Mouse (Mus musculus): ENCODE data around the gene Gas1. TPM values are rescaled to one million over a fixed set of nuclear protein-coding genes. Genes with fewer than 3 reads are reported as not detected.

Gene Gas1
- polyA plus RNA-seq, 1 experiment from 2014 or later: 22.5 TPM

DNA sequence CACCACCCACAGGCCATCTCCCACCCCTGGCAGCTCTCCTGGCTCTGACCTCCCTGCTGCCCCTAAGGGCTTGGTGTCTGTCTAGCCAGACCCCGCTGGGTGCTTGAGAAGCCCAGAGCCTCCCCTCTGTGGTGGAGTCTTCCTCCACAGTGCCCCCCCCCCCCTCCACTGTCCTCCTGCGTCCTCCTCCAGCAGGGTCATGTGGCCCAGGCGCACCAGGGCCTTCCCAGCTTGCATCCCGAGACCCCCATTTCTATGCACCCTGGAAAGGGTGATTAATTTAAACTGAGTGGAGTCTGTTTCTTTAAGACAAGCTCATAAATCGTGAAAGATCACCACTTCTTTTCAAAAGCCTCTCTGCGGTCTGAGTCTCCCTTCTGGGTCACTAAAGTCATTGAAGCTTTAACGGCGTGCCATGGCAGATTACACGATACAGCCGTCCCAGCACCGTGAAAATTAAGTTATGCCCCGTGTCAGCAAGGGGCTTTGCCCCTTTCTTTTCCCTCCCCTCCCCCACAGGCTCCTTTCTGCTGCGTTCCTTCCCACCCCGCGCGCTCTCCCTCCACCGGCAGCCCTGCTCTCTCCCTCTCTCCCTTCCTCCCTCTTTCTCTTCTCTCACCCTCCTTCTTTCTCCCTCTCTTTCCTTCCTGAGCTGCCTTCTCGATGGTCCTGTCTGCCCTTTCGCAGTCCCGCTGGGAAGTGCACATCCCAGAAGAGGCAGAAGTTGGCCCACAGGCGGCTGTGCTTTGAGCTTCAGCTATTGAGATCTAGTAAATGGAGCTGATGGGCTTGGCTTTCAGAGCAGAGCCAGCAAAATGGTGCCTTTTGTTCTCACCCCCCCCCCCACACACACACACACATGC is 29.9 kb downstream of the Gas1 start:
- 5% methylated on average over 21 of the region's 21 CpGs for WGBS
- no peaks in the 10 kb centered on the region for H3K9me3 ChIP-seq (ENCODE audit: low read length)
- DNase-seq (ENCODE audit: low spot score) (peak; percentile 8), ATAC-seq (no peak)
- no peaks in the 10 kb centered on the region for H3K4me1 ChIP-seq (ENCODE audit: insufficient read depth, low read depth, low read length)
- H3K4me2 ChIP-seq (replicated peaks; ENCODE audit: low read depth, low read length): peak overlapping the region; percentile 49
- no peak overlapping the region for H3K27ac ChIP-seq (ENCODE audit: low read length)
- TF ChIP-seq EP300 (IDR thresholded peaks at IDR 0.05) (no peak), CTCF (IDR thresholded peaks at IDR 0.05) (no peak)
- H3K9ac ChIP-seq (replicated peaks; ENCODE audit: low read depth): no peak overlapping the region
- no peaks in the 10 kb centered on the region for H3K27me3 ChIP-seq (replicated peaks; ENCODE audit: insufficient read depth, low read length)
- H3K4me3 ChIP-seq (ENCODE audit: low read depth, low read length): no peak overlapping the region
- no peaks in the 10 kb centered on the region for H3K36me3 ChIP-seq (ENCODE audit: insufficient read depth, low read length)

DNA sequence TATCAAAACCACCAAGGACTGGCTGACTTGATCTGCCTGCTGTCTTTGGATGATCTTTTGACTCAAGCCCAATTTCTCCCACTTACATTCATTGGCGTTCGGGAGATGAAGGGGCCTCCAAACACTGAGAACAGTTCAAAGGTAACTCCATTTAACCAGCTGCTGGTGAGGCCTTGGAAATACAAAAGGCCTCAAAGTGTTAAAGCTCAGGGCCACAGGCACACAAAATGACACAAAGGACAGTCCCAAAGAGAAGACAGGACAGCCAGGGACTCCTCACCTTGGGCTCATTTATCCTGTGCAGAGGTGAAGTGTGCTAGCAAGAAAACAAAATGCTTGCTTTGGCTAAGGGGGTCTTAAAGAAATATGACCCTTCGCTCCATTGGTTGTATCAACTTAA is 30.9 kb downstream of the Gas1 start:
- no peak overlapping the region for H3K27ac ChIP-seq (ENCODE audit: low read length)

DNA sequence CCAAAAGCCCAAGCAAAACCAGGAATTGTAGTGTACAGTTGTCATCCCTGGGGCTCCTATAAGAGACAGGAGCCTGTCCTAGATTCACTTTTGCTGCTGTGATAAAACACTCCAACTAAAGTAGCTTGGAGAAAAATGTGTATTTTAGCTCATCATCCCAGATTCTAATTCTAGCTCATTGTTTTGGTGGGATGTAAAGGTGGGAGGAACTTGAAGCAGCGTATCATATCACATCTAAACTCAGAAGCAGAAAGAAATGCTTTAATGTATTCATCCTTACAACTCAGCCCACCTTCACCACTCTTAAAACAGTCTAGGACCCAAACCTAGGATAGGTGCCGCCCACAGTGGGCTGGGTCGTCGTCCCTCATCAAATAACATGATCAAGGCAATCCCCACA is 40.2 kb downstream of the Gas1 start:
- no peak for DNase-seq (ENCODE audit: low spot score)
- Histone ChIP-seq H3K4me3 (ENCODE audit: low read depth, low read length) (no peak overlapping the region), H3K4me2 (replicated peaks; ENCODE audit: low read depth, low read length) (no peak overlapping the region), H3K27me3 (replicated peaks; ENCODE audit: insufficient read depth, low read length) (no peaks in the 10 kb centered on the region), H3K27ac (ENCODE audit: low read length) (no peak overlapping the region), H3K9me3 (ENCODE audit: low read length) (no peaks in the 10 kb centered on the region), H3K4me1 (ENCODE audit: insufficient read depth, low read depth, low read length) (no peaks in the 10 kb centered on the region), H3K36me3 (ENCODE audit: insufficient read depth, low read length) (no peaks in the 10 kb centered on the region), H3K9ac (replicated peaks; ENCODE audit: low read depth) (no peak overlapping the region)
- no peak for ATAC-seq
- no peak for TF ChIP-seq CTCF (IDR thresholded peaks at IDR 0.05)
- TF ChIP-seq EP300 (IDR thresholded peaks at IDR 0.05): no peak
- WGBS: 90% methylated on average over 4 of the region's 4 CpGs

More for the DNA sequence above, 30.9 kb downstream of the Gas1 start:
- DNase-seq (ENCODE audit: low spot score) (no peak), ATAC-seq (no peak)
- no peaks in the 10 kb centered on the region for H3K9me3 ChIP-seq (ENCODE audit: low read length)
- H3K4me1 ChIP-seq (ENCODE audit: insufficient read depth, low read depth, low read length): no peaks in the 10 kb centered on the region
- no peak overlapping the region for H3K4me2 ChIP-seq (replicated peaks; ENCODE audit: low read depth, low read length)
- no peaks in the 10 kb centered on the region for H3K36me3 ChIP-seq (ENCODE audit: insufficient read depth, low read length)
- no peak overlapping the region for H3K4me3 ChIP-seq (ENCODE audit: low read depth, low read length)
- TF ChIP-seq EP300 (IDR thresholded peaks at IDR 0.05): no peak
- TF ChIP-seq CTCF (IDR thresholded peaks at IDR 0.05): no peak
- WGBS: 71% methylated on average over 3 of the region's 3 CpGs
- no peak overlapping the region for H3K9ac ChIP-seq (replicated peaks; ENCODE audit: low read depth)
- no peaks in the 10 kb centered on the region for H3K27me3 ChIP-seq (replicated peaks; ENCODE audit: insufficient read depth, low read length)

DNA sequence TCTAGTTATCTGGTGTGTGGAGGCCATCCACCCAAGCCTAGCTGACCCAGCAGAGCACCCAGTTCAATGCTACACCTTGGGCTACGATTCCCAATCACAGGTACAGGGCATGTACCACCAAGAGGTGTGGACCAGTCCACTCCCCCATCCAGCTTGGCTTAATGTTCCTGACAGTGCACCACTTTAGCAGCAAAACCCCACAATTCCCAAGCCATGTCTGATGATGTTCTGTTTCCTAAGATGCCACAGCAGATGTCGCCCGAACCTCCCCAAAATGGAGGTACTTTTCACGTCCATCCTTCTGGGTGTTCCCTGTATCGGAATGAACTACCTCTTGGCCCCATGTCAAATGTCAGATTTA is 42.7 kb downstream of the Gas1 start:
- no peak for ATAC-seq
- no peak overlapping the region for H3K27ac ChIP-seq (ENCODE audit: low read length)

DNA sequence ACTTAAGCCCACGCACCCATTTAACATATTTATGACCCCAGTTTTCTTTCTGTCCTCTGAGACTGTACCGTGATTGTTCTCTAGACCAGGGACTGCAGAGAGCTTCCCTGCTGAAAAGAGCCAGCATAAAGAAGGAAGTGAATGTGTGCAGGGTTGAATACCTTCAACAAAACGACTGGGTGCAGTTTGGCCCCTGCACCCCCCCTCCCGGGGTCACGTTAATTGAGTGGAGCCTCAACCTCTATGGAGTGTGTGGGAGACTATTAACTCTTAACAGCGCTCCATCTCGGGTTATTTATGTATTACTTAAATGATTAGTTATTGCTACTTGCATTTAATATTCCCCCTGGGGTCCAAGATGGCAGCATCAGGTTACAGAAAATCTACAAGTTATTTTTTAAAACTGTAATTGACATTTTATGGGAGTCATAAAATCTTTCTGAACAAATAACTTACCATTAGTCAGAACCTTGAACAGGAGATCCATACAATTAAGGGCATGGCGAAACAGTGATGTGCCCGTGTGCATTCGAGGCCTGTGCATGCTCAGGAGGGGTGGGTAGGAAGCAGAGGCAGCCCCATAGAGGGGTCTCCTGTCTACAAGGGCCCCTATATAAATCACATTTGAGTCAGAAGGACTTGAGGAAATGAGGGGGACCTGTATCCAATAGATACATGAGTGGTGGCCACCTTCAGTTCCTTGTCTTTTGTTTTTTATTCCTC is 43.3 kb downstream of the Gas1 start:
- H3K4me1 ChIP-seq (ENCODE audit: insufficient read depth, low read depth, low read length): no peaks in the 10 kb centered on the region
- H3K36me3 ChIP-seq (ENCODE audit: insufficient read depth, low read length): no peaks in the 10 kb centered on the region
- 55% methylated on average over 10 of the region's 10 CpGs for WGBS
- no peak overlapping the region for H3K27ac ChIP-seq (ENCODE audit: low read length)
- TF ChIP-seq EP300 (IDR thresholded peaks at IDR 0.05) (no peak), CTCF (IDR thresholded peaks at IDR 0.05) (no peak)
- no peak overlapping the region for H3K9ac ChIP-seq (replicated peaks; ENCODE audit: low read depth)
- H3K4me3 ChIP-seq (ENCODE audit: low read depth, low read length): no peak overlapping the region
- H3K27me3 ChIP-seq (replicated peaks; ENCODE audit: insufficient read depth, low read length): no peaks in the 10 kb centered on the region
- H3K4me2 ChIP-seq (replicated peaks; ENCODE audit: low read depth, low read length): no peak overlapping the region
- ATAC-seq (no peak), DNase-seq (ENCODE audit: low spot score) (no peak)
- H3K9me3 ChIP-seq (ENCODE audit: low read length): no peaks in the 10 kb centered on the region

More for the DNA sequence above, 42.7 kb downstream of the Gas1 start:
- DNase-seq (ENCODE audit: low spot score): no peak
- no peaks in the 10 kb centered on the region for H3K4me1 ChIP-seq (ENCODE audit: insufficient read depth, low read depth, low read length)
- no peak overlapping the region for H3K4me2 ChIP-seq (replicated peaks; ENCODE audit: low read depth, low read length)
- WGBS: 92% methylated on average over 5 of the region's 5 CpGs
- H3K36me3 ChIP-seq (ENCODE audit: insufficient read depth, low read length): no peaks in the 10 kb centered on the region
- H3K9me3 ChIP-seq (ENCODE audit: low read length): no peaks in the 10 kb centered on the region
- no peak overlapping the region for H3K4me3 ChIP-seq (ENCODE audit: low read depth, low read length)
- no peak overlapping the region for H3K9ac ChIP-seq (replicated peaks; ENCODE audit: low read depth)
- TF ChIP-seq EP300 (IDR thresholded peaks at IDR 0.05): no peak
- TF ChIP-seq CTCF (IDR thresholded peaks at IDR 0.05): no peak
- H3K27me3 ChIP-seq (replicated peaks; ENCODE audit: insufficient read depth, low read length): no peaks in the 10 kb centered on the region

DNA sequence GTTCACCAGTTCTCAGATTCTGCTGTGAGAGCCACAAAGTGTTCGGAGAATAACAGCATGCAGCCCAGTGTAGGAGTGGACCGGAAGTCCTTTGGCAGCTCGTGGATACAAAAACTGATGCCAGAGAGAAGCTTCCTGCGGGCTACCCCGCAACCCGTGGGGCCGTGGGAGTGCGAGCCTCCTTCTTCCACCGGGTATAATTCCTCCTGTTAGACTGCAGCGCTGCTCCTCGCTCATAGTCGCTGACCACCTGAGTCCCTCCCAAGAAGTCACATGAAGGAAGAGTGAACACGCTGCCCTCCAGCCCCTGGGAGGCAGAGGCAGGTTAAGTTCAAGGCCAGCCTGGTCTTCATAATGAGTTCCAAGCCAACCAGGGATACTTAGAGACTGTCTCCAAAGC is 45.4 kb downstream of the Gas1 start:
- Histone ChIP-seq H3K27me3 (replicated peaks; ENCODE audit: insufficient read depth, low read length) (no peaks in the 10 kb centered on the region), H3K4me3 (ENCODE audit: low read depth, low read length) (no peak overlapping the region), H3K9me3 (ENCODE audit: low read length) (no peaks in the 10 kb centered on the region), H3K4me1 (ENCODE audit: insufficient read depth, low read depth, low read length) (no peaks in the 10 kb centered on the region), H3K36me3 (ENCODE audit: insufficient read depth, low read length) (no peaks in the 10 kb centered on the region), H3K27ac (ENCODE audit: low read length) (no peak overlapping the region), H3K9ac (replicated peaks; ENCODE audit: low read depth) (no peak overlapping the region), H3K4me2 (replicated peaks; ENCODE audit: low read depth, low read length) (no peak overlapping the region)
- DNase-seq (ENCODE audit: low spot score) (no peak), ATAC-seq (no peak)
- 59% methylated on average over 13 of the region's 13 CpGs for WGBS
- TF ChIP-seq EP300 (IDR thresholded peaks at IDR 0.05) (no peak), CTCF (IDR thresholded peaks at IDR 0.05) (no peak)
